Mouse (Mus musculus) liver, embryonic 16.5 days (tissue): ENCODE data around the gene Pgbd5. TPM values are rescaled to one million over a fixed set of nuclear protein-coding genes. Genes with fewer than 3 reads are reported as not detected.

Experiments used
- ATAC-seq: fragments of 200-750 bp; cut with Nextera tagmentation; 2 replicates; pipeline ENCODE4 v1.8.0; 2017; ENCODE audit warnings: low read depth, mild to moderate bottlenecking, moderate number of reproducible peaks, moderate library complexity
- H3K27ac ChIP-seq: fragments of 300-500 bp; sonication (generic); 2 replicates; pipeline ENCODE4 v1.5.1; 2014; ENCODE audit warnings: mild to moderate bottlenecking, low read length
- H3K27me3 ChIP-seq: fragments of 300-500 bp; sonication (generic); 2 replicates; pipeline ENCODE4 v1.6.1; 2014; ENCODE audit warnings: low read depth, low read length, mixed read lengths; ENCODE audit not compliant: control insufficient read depth, insufficient read depth
- H3K36me3 ChIP-seq: fragments of 300-500 bp; sonication (generic); 2 replicates; pipeline ENCODE4 v1.6.1; 2014; ENCODE audit warnings: mild to moderate bottlenecking; ENCODE audit not compliant: control insufficient read depth, insufficient read depth
- H3K4me1 ChIP-seq: fragments of 300-500 bp; sonication (generic); 2 replicates; pipeline ENCODE4 v1.6.1; 2014; ENCODE audit warnings: low read depth, low read length, mixed read lengths; ENCODE audit not compliant: control insufficient read depth
- H3K4me2 ChIP-seq: fragments of 300-500 bp; sonication (generic); 2 replicates; pipeline ENCODE4 v1.6.1; 2014; ENCODE audit warnings: low read depth, low read length, mixed read lengths
- H3K4me3 ChIP-seq: fragments of 300-500 bp; sonication (generic); 2 replicates; pipeline ENCODE4 v1.5.1; 2014; ENCODE audit warnings: low read depth, mild to moderate bottlenecking, low read length
- H3K9ac ChIP-seq: fragments of 300-500 bp; sonication (generic); 2 replicates; pipeline ENCODE4 v1.6.1; 2014; ENCODE audit warnings: low read depth, low read length
- H3K9me3 ChIP-seq: fragments of 300-500 bp; sonication (generic); replicated peaks from 2 replicates; pipeline ENCODE4 v1.6.1; 2016; ENCODE audit warnings: low read length; ENCODE audit not compliant: control insufficient read depth
- WGBS: fragments of 180-500 bp; shearing (Covaris S2); extraction: QIAGEN DNeasy Blood & Tissue Kit; methylation state at CpG from one replicate; pipeline ENCODE4 v1.1.7; 2014; ENCODE audit not compliant: insufficient replicate concordance; 5-methylcytosine and 5-hydroxymethylcytosine counted together
- polyA plus RNA-seq: library from polyadenylated mRNA; unstranded; fragments of >200 nt; fragmentation: Nextera tagmentation; extraction: Ambion mirVana; gene quantifications from 2 replicates; pipeline ENCODE4 v1.2.1, GENCODE M21; 2015

Gene Pgbd5
- polyA plus RNA-seq, 1 experiment from 2014 or later: 0.11 TPM

GRCm38 (mm10) chr8:124389495-124389894 is 50.0 kb downstream of the Pgbd5 start:
- no peak overlapping the region for H3K4me2 ChIP-seq
- H3K36me3 ChIP-seq: no peaks in the 10 kb centered on the region
- H3K27ac ChIP-seq: no peak overlapping the region
- H3K4me3 ChIP-seq: no peak overlapping the region
- no peak for ATAC-seq
- H3K9me3 ChIP-seq: no peaks in the 10 kb centered on the region
- 63% methylated on average over 11 of the region's 11 CpGs for WGBS
- no peaks in the 10 kb centered on the region for H3K4me1 ChIP-seq
- H3K9ac ChIP-seq: no peak overlapping the region
- H3K27me3 ChIP-seq: no peaks in the 10 kb centered on the region

- no peak for ATAC-seq
- 68% methylated on average over 23 of the region's 23 CpGs for WGBS
- no peak overlapping the region for H3K9ac ChIP-seq
- no peaks in the 10 kb centered on the region for H3K36me3 ChIP-seq
- no peaks in the 10 kb centered on the region for H3K27me3 ChIP-seq
- H3K4me1 ChIP-seq: no peaks in the 10 kb centered on the region
- H3K9me3 ChIP-seq: no peaks in the 10 kb centered on the region
- no peak overlapping the region for H3K4me2 ChIP-seq
- H3K4me3 ChIP-seq: no peak overlapping the region
- H3K27ac ChIP-seq: no peak overlapping the region
Measured at GRCm38 (mm10) chr8:124386225-124386899, 53.1 kb downstream of the Pgbd5 start.

- H3K4me2 ChIP-seq: no peak overlapping the region
- no peaks in the 10 kb centered on the region for H3K4me1 ChIP-seq
- no peak for ATAC-seq
- no peak overlapping the region for H3K27ac ChIP-seq
- no peaks in the 10 kb centered on the region for H3K9me3 ChIP-seq
- no peak overlapping the region for H3K4me3 ChIP-seq
- 82% methylated on average over 19 of the region's 19 CpGs for WGBS
- no peak overlapping the region for H3K9ac ChIP-seq
- H3K36me3 ChIP-seq: no peaks in the 10 kb centered on the region
- H3K27me3 ChIP-seq: no peaks in the 10 kb centered on the region
Measured at GRCm38 (mm10) chr8:124384336-124384735, 55.1 kb downstream of the Pgbd5 start.

GRCm38 (mm10) chr8:124382235-124382634 is 57.2 kb downstream of the Pgbd5 start:
- no peaks in the 10 kb centered on the region for H3K36me3 ChIP-seq
- H3K9ac ChIP-seq: no peak overlapping the region
- 59% methylated on average over 10 of the region's 10 CpGs for WGBS
- no peaks in the 10 kb centered on the region for H3K4me1 ChIP-seq
- H3K27ac ChIP-seq: no peak overlapping the region
- no peaks in the 10 kb centered on the region for H3K27me3 ChIP-seq
- H3K9me3 ChIP-seq: no peaks in the 10 kb centered on the region
- no peak for ATAC-seq
- no peak overlapping the region for H3K4me3 ChIP-seq
- no peak overlapping the region for H3K4me2 ChIP-seq

GRCm38 (mm10) chr8:124379289-124379688 is 60.2 kb downstream of the Pgbd5 start:
- no peak overlapping the region for H3K4me2 ChIP-seq
- WGBS: 58% methylated on average over 6 of the region's 6 CpGs
- no peak overlapping the region for H3K4me3 ChIP-seq
- H3K9ac ChIP-seq: no peak overlapping the region
- no peaks in the 10 kb centered on the region for H3K27me3 ChIP-seq
- H3K9me3 ChIP-seq: no peaks in the 10 kb centered on the region
- ATAC-seq: no peak
- H3K4me1 ChIP-seq: no peaks in the 10 kb centered on the region
- no peak overlapping the region for H3K27ac ChIP-seq
- H3K36me3 ChIP-seq: no peaks in the 10 kb centered on the region

GRCm38 (mm10) chr8:124376406-124376805 is 63.1 kb downstream of the Pgbd5 start:
- WGBS: 78% methylated on average over 12 of the region's 12 CpGs
- Histone ChIP-seq H3K4me3 (no peak overlapping the region), H3K4me1 (no peaks in the 10 kb centered on the region), H3K9me3 (no peaks in the 10 kb centered on the region), H3K36me3 (no peaks in the 10 kb centered on the region), H3K27me3 (no peaks in the 10 kb centered on the region), H3K9ac (no peak overlapping the region), H3K4me2 (no peak overlapping the region), H3K27ac (no peak overlapping the region)
- ATAC-seq: no peak

- H3K27ac ChIP-seq: no peak overlapping the region
- no peak for ATAC-seq
- no peaks in the 10 kb centered on the region for H3K27me3 ChIP-seq
- no peaks in the 10 kb centered on the region for H3K4me1 ChIP-seq
- no peak overlapping the region for H3K9ac ChIP-seq
- H3K36me3 ChIP-seq: no peaks in the 10 kb centered on the region
- H3K4me3 ChIP-seq: no peak overlapping the region
- H3K9me3 ChIP-seq: no peaks in the 10 kb centered on the region
- H3K4me2 ChIP-seq: no peak overlapping the region
- WGBS: 63% methylated on average over 9 of the region's 9 CpGs
Measured at GRCm38 (mm10) chr8:124375727-124376126, 63.7 kb downstream of the Pgbd5 start.

GRCm38 (mm10) chr8:124375168-124375567 is 64.3 kb downstream of the Pgbd5 start:
- no peak overlapping the region for H3K9ac ChIP-seq
- H3K4me1 ChIP-seq: no peaks in the 10 kb centered on the region
- H3K27me3 ChIP-seq: no peaks in the 10 kb centered on the region
- no peak overlapping the region for H3K27ac ChIP-seq
- H3K4me2 ChIP-seq: no peak overlapping the region
- H3K9me3 ChIP-seq: no peaks in the 10 kb centered on the region
- WGBS: 72% methylated on average over 6 of the region's 6 CpGs
- H3K36me3 ChIP-seq: no peaks in the 10 kb centered on the region
- H3K4me3 ChIP-seq: no peak overlapping the region
- ATAC-seq: no peak

GRCm38 (mm10) chr8:124373753-124374152 is 65.7 kb downstream of the Pgbd5 start:
- WGBS: 71% methylated on average over 5 of the region's 5 CpGs
- no peak for ATAC-seq
- H3K9ac ChIP-seq: no peak overlapping the region

More at GRCm38 (mm10) chr8:124373753-124374152, 65.7 kb downstream of the Pgbd5 start:
- H3K4me3 ChIP-seq: no peak overlapping the region
- H3K36me3 ChIP-seq: no peaks in the 10 kb centered on the region
- no peaks in the 10 kb centered on the region for H3K27me3 ChIP-seq
- no peak overlapping the region for H3K4me2 ChIP-seq
- H3K27ac ChIP-seq: no peak overlapping the region
- H3K4me1 ChIP-seq: no peaks in the 10 kb centered on the region
- no peaks in the 10 kb centered on the region for H3K9me3 ChIP-seq
